Mouse (Mus musculus) heart, postnatal 0 days (tissue): ENCODE results near the gene Nes.

Experiments used
- CTCF ChIP-seq: IDR thresholded peaks from 2 replicates; pipeline ENCODE4 v1.5.1; 2016; ENCODE audit warnings: antibody characterized with exemption, control low read depth, low read depth
- EP300 ChIP-seq: IDR thresholded peaks from 2 replicates; pipeline ENCODE4 v1.6.1; 2016; ENCODE audit warnings: antibody characterized with exemption, low read depth

GRCm38 (mm10) chr3:87944838-87945600 is 25.9 kb upstream of the Nes start:
- TF ChIP-seq CTCF, result no peak
- no peak for TF ChIP-seq EP300
